Mouse (Mus musculus) hindbrain, embryonic 14.5 days (tissue): ENCODE data around the gene Sgsh. TPM values are rescaled to one million over a fixed set of nuclear protein-coding genes. Genes with fewer than 3 reads are reported as not detected.

Source experiments
- ATAC-seq: fragments of 200-750 bp; cut with Nextera tagmentation; 2 replicates; pipeline ENCODE4 v1.8.0; 2017; ENCODE audit warnings: moderate number of reproducible peaks, mild to moderate bottlenecking, moderate TSS enrichment, moderate library complexity; ENCODE audit not compliant: low FRiP score
- DNase-seq: peaks from one replicate; pipeline ENCODE4 v3.0.0-alpha.2; 2015; ENCODE audit warnings: low spot score
- H3K27ac ChIP-seq: fragments of 300-500 bp; sonication (generic); 2 replicates; pipeline ENCODE4 v1.5.1; 2014; ENCODE audit warnings: mild to moderate bottlenecking, moderate library complexity
- H3K27me3 ChIP-seq: fragments of 300-500 bp; sonication (generic); 2 replicates; pipeline ENCODE4 v1.6.1; 2014; ENCODE audit warnings: mild to moderate bottlenecking, low read length, mixed read lengths; ENCODE audit not compliant: control insufficient read depth, insufficient read depth
- H3K36me3 ChIP-seq: fragments of 300-500 bp; sonication (generic); replicated peaks from 2 replicates; pipeline ENCODE4 v1.6.1; 2014; ENCODE audit not compliant: control insufficient read depth, insufficient read depth
- H3K4me1 ChIP-seq: fragments of 300-500 bp; sonication (generic); replicated peaks from 2 replicates; pipeline ENCODE4 v1.6.1; 2014; ENCODE audit warnings: antibody characterized with exemption, low read length, mixed read lengths; ENCODE audit not compliant: control insufficient read depth, insufficient read depth
- H3K4me2 ChIP-seq: fragments of 300-500 bp; sonication (generic); replicated peaks from 2 replicates; pipeline ENCODE4 v1.6.1; 2014; ENCODE audit warnings: mild to moderate bottlenecking, moderate library complexity
- H3K4me3 ChIP-seq: fragments of 300-500 bp; sonication (generic); replicated peaks from 2 replicates; pipeline ENCODE4 v1.5.1; 2014; ENCODE audit warnings: mild to moderate bottlenecking, low read length
- H3K9ac ChIP-seq: fragments of 300-500 bp; sonication (generic); 2 replicates; pipeline ENCODE4 v1.6.1; 2014
- H3K9me3 ChIP-seq: fragments of 300-500 bp; sonication (generic); 2 replicates; pipeline ENCODE4 v1.6.1; 2016; ENCODE audit warnings: low read length; ENCODE audit not compliant: control insufficient read depth
- WGBS: fragments of 180-500 bp; shearing (Covaris S2); extraction: QIAGEN DNeasy Blood & Tissue Kit; methylation state at CpG from one replicate; pipeline ENCODE4 v1.1.7; 2014; 5-methylcytosine and 5-hydroxymethylcytosine counted together
- polyA plus RNA-seq: library from polyadenylated mRNA; unstranded; fragments of >200 nt; fragmentation: Nextera tagmentation; extraction: Ambion mirVana; gene quantifications from 2 replicates; pipeline ENCODE4 v1.2.1, GENCODE M21; 2014

Gene Sgsh
- polyA plus RNA-seq, result 3.4 and 5.1 TPM in 2 replicates

GRCm38 (mm10) chr11:119355443-119356385 is at the start of gene Sgsh, which contains the start of gene Slc26a11:
Gene Sgsh, minus strand, starts transcription at chr11:119355536.
Gene Slc26a11, plus strand, starts transcription at chr11:119355557.
- no peak within 1 kb of the TSS; the same call in 1 of the 2 replicates for H3K27ac ChIP-seq
- WGBS, result 2% methylated on average over 39 of the region's 40 CpGs
- ATAC-seq, result peak; percentile 92; the same call in 1 of the 2 replicates

GRCm38 (mm10) chr11:119404627-119405026 is 49.3 kb upstream of the Sgsh start:
- Histone ChIP-seq H3K27ac (no peak overlapping the region), H3K9ac (no peak overlapping the region), H3K4me1 (no peaks in the 10 kb centered on the region), H3K9me3 (no peaks in the 10 kb centered on the region), H3K4me2 (no peak overlapping the region), H3K36me3 (no peaks in the 10 kb centered on the region), H3K4me3 (no peak overlapping the region), H3K27me3 (no peaks in the 10 kb centered on the region)
- 48% methylated on average over 5 of the region's 5 CpGs for WGBS
- ATAC-seq, result no peak
- DNase-seq, result peak; percentile 43

More at GRCm38 (mm10) chr11:119355443-119356385, at the start of gene Sgsh, which contains the start of gene Slc26a11:
- no peaks in the 10 kb centered on the region; the same call in 1 of the 2 replicates for H3K36me3 ChIP-seq
- peaks cover 13% of the 10 kb centered on the region for H3K4me1 ChIP-seq
- H3K4me2 ChIP-seq, result peak within 1 kb of the TSS; percentile 78
- H3K27me3 ChIP-seq, result no peaks in the 10 kb centered on the region
- no peaks in the 10 kb centered on the region for H3K9me3 ChIP-seq
- H3K9ac ChIP-seq, result peak within 1 kb of the TSS; percentile 65
- peak; percentile 72 for DNase-seq
- peak within 1 kb of the TSS; percentile 53 for H3K4me3 ChIP-seq

DNA sequence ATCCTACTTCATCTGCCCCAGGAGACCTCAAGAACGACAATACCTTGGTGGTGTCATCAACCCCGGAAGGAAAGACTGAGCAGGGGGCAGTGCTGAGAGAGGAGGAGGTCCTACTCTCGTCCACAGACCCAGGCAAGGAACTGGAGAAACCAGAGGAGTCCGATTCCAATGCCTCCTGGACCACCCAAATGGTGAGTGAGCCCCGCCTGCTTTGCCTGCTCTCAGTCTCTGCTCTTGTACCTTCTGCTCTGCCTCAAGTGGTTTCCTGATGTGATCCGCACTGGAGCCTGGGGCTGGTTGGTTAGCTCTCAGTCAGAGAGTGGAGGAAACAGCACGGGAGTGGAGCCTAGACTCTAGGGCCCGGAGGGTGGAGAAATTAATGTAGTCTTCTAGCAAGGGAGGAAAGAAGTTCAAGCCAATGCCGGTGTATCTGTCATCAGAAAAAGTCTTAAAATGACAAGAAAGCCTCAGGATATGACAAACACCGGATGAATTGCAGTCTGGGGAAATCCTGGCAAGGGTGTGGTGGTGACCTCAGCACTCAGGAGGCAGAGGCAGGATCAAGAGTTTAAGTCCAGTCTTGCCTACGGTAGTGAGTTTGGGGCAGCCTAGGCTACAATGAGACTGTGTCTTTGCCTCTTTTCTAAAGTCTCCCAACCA is 47.3 kb upstream of the Sgsh start:
- no peak overlapping the region for H3K27ac ChIP-seq
- 64% methylated on average over 11 of the region's 11 CpGs for WGBS
- DNase-seq, result no peak
- no peak overlapping the region for H3K4me3 ChIP-seq
- no peak for ATAC-seq
- no peaks in the 10 kb centered on the region for H3K9me3 ChIP-seq
- no peaks in the 10 kb centered on the region for H3K27me3 ChIP-seq
- H3K4me2 ChIP-seq, result no peak overlapping the region
- no peak overlapping the region for H3K9ac ChIP-seq
- no peaks in the 10 kb centered on the region for H3K36me3 ChIP-seq
- H3K4me1 ChIP-seq, result no peaks in the 10 kb centered on the region

- DNase-seq, result no peak
Observed at GRCm38 (mm10) chr11:119396461-119396860, 41.1 kb upstream of the Sgsh start.

DNA sequence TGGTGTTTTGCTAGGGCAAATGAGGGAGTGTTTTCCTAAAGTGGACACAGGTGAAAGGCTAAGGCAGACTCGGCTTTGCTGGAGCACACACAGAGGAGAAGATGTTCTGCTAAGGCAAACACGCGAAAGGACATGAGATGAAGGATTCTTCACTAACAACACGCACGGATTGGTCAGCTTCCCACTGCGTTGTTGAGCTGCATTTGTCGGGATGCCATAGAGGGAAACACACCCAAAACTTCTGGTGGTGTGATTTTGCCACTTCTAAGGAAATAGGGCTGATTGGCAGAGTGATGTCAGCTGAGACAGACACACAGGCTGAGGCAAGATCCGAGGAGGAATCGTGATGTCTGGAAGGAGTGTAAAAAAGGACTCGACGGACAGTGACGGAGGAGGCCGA is 40.6 kb upstream of the Sgsh start:
- Histone ChIP-seq H3K9me3 (no peaks in the 10 kb centered on the region), H3K27ac (no peak overlapping the region), H3K9ac (no peak overlapping the region), H3K4me1 (no peaks in the 10 kb centered on the region), H3K4me3 (no peak overlapping the region), H3K36me3 (no peaks in the 10 kb centered on the region), H3K4me2 (no peak overlapping the region), H3K27me3 (peaks cover 57% of the 10 kb centered on the region)
- ATAC-seq, result no peak
- DNase-seq, result no peak
- 13% methylated on average over 13 of the region's 13 CpGs for WGBS

More at GRCm38 (mm10) chr11:119396461-119396860, 41.1 kb upstream of the Sgsh start:
- H3K4me3 ChIP-seq, result no peak overlapping the region
- no peak overlapping the region for H3K4me2 ChIP-seq
- H3K9me3 ChIP-seq, result no peaks in the 10 kb centered on the region
- H3K27me3 ChIP-seq, result peaks cover 52% of the 10 kb centered on the region
- ATAC-seq, result no peak
- H3K27ac ChIP-seq, result no peak overlapping the region
- H3K36me3 ChIP-seq, result no peaks in the 10 kb centered on the region
- H3K9ac ChIP-seq, result no peak overlapping the region
- WGBS, result 31% methylated on average over 7 of the region's 7 CpGs
- H3K4me1 ChIP-seq, result no peaks in the 10 kb centered on the region

- 4% methylated on average over 7 of the region's 7 CpGs for WGBS
- H3K27ac ChIP-seq, result no peak overlapping the region
- DNase-seq (no peak), ATAC-seq (no peak)
- no peaks in the 10 kb centered on the region for H3K36me3 ChIP-seq
- H3K9me3 ChIP-seq, result no peaks in the 10 kb centered on the region
- no peak overlapping the region for H3K9ac ChIP-seq
- H3K27me3 ChIP-seq, result peaks cover 63% of the 10 kb centered on the region
- no peak overlapping the region for H3K4me2 ChIP-seq
- no peaks in the 10 kb centered on the region for H3K4me1 ChIP-seq
- no peak overlapping the region for H3K4me3 ChIP-seq
Observed at GRCm38 (mm10) chr11:119395394-119395793, 40.1 kb upstream of the Sgsh start.

- peaks cover 9% of the 10 kb centered on the region; the same call in 1 of the 2 replicates for H3K4me1 ChIP-seq
- no peak for DNase-seq
- no peaks in the 10 kb centered on the region for H3K36me3 ChIP-seq
- no peak overlapping the region for H3K4me2 ChIP-seq
- no peak overlapping the region for H3K4me3 ChIP-seq
- H3K9me3 ChIP-seq, result no peaks in the 10 kb centered on the region
- no peak overlapping the region for H3K9ac ChIP-seq
- H3K27ac ChIP-seq, result no peak overlapping the region
- peaks cover 74% of the 10 kb centered on the region for H3K27me3 ChIP-seq
- no peak for ATAC-seq
- 41% methylated on average over 6 of the region's 6 CpGs for WGBS
Observed at GRCm38 (mm10) chr11:119394210-119394609, 38.9 kb upstream of the Sgsh start.

GRCm38 (mm10) chr11:119393483-119393804 is 38.1 kb upstream of the Sgsh start:
- H3K4me1 ChIP-seq, result peaks cover 9% of the 10 kb centered on the region; the same call in 1 of the 2 replicates
- H3K9ac ChIP-seq, result no peak overlapping the region
- ATAC-seq (no peak), DNase-seq (no peak)
- H3K4me2 ChIP-seq, result peak overlapping the region; percentile 53
- no peaks in the 10 kb centered on the region for H3K36me3 ChIP-seq
- peak overlapping the region; percentile 24; the same call in 1 of the 2 replicates for H3K4me3 ChIP-seq
- H3K9me3 ChIP-seq, result no peaks in the 10 kb centered on the region
- peaks cover 82% of the 10 kb centered on the region for H3K27me3 ChIP-seq
- no peak overlapping the region for H3K27ac ChIP-seq
- 28% methylated on average over 7 of the region's 7 CpGs for WGBS
